Mouse (Mus musculus): ENCODE measurements around the gene Ece2.

DNA sequence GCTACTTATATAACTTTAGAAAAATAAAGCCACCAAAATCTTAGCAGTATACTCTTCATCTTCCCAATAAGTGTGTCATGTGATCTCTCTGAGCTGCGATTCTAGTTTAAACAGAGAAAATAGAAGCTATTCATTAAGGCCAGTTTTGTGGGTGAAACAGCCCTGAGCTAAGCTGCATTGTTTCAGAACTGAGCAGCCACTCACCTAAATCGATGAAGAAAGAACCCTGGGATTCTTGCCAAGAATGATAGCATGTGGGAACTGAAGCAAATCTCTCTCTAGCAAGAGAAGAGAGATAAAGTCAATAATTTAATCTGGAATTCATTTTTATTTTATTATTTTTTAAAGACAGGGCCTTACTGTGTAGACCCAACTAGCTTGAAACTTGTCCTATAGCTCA, 6.4 kb upstream of the Ece2 start:
- TF ChIP-seq EP300 (IDR thresholded peaks at IDR 0.05) (no peak), CTCF (IDR thresholded peaks at IDR 0.05) (no peak)

All from lung, postnatal 0 days (tissue).